Mouse (Mus musculus) B cell, adult 2 months (primary cell): ENCODE data around the gene Sipa1l2.
"Not testable (repeated sequence)": the region's sequence is repeated elsewhere in the genome, so short reads cannot be mapped to it uniquely, and the experiment has no call there.

Experiments
- DNase-seq, 2 experiments: peaks; one replicate each; pipeline ENCODE4 v3.0.0; 2022

Gene Sipa1l2

GRCm38 (mm10) chr8:125449048-125449447 is 120.6 kb downstream of the Sipa1l2 start:
- DNase-seq: no peak

- DNase-seq: no peak
Observed at GRCm38 (mm10) chr8:125447543-125447942, 122.1 kb downstream of the Sipa1l2 start.

- no peak for DNase-seq
Observed at GRCm38 (mm10) chr8:125446236-125446635, 123.4 kb downstream of the Sipa1l2 start.

- DNase-seq: no peak
Observed at GRCm38 (mm10) chr8:125445225-125445609, 124.4 kb downstream of the Sipa1l2 start.

- no peak for DNase-seq
Observed at GRCm38 (mm10) chr8:125444457-125445224, 125.0 kb downstream of the Sipa1l2 start.

GRCm38 (mm10) chr8:125435320-125436100 is 134.1 kb downstream of the Sipa1l2 start:
- no peak for DNase-seq

- no peak for DNase-seq
Observed at GRCm38 (mm10) chr8:125434151-125434550, 135.5 kb downstream of the Sipa1l2 start.

GRCm38 (mm10) chr8:125431321-125431720 is 138.3 kb downstream of the Sipa1l2 start:
- no peak for DNase-seq

- DNase-seq: no peak
Observed at GRCm38 (mm10) chr8:125430796-125431195, 138.8 kb downstream of the Sipa1l2 start.

- no peak for DNase-seq
Observed at GRCm38 (mm10) chr8:125428979-125429690, 140.5 kb downstream of the Sipa1l2 start.

GRCm38 (mm10) chr8:125423861-125424260 is 145.7 kb downstream of the Sipa1l2 start:
- DNase-seq: no peak

GRCm38 (mm10) chr8:125419202-125419830 is 150.3 kb downstream of the Sipa1l2 start:
- DNase-seq: no peak

- DNase-seq: no peak
Observed at GRCm38 (mm10) chr8:125416146-125416545, 153.5 kb downstream of the Sipa1l2 start.

GRCm38 (mm10) chr8:125414651-125415050 is 155.0 kb downstream of the Sipa1l2 start:
- DNase-seq: no peak

GRCm38 (mm10) chr8:125413001-125413909 is 156.4 kb downstream of the Sipa1l2 start:
- no peak for DNase-seq

GRCm38 (mm10) chr8:125410646-125411045 is 159.0 kb downstream of the Sipa1l2 start:
- no peak for DNase-seq

GRCm38 (mm10) chr8:125407672-125408071 is 161.9 kb downstream of the Sipa1l2 start:
- no peak for DNase-seq

- DNase-seq: no peak
Observed at GRCm38 (mm10) chr8:125406453-125406852, 163.2 kb downstream of the Sipa1l2 start.

- DNase-seq: no peak
Observed at GRCm38 (mm10) chr8:125401350-125401749, 168.3 kb downstream of the Sipa1l2 start.

GRCm38 (mm10) chr8:125397981-125398380 is 171.6 kb downstream of the Sipa1l2 start:
- DNase-seq: no peak

- DNase-seq: not testable (repeated sequence)
Observed at GRCm38 (mm10) chr8:125395682-125396081, 173.9 kb downstream of the Sipa1l2 start.

GRCm38 (mm10) chr8:125395032-125395431 is 174.6 kb downstream of the Sipa1l2 start:
- DNase-seq: no peak
